Mouse (Mus musculus): Measurements from ENCODE around the gene Fam149a.

GRCm38 (mm10) chr8:45332685-45333409 lies 49.2 kb downstream of the Fam149a start, which contains the start of gene Cyp4v3:
- TF ChIP-seq CTCF (IDR thresholded peaks at IDR 0.05; ENCODE audit: low read depth) (no peak), EP300 (IDR thresholded peaks at IDR 0.05; ENCODE audit: low read depth) (no peak)
